Mouse (Mus musculus) frontal cortex, postnatal 10 days (tissue): ENCODE results near the gene Hmgb2.
"Not testable (repeated sequence)": the region's sequence is repeated elsewhere in the genome, so short reads cannot be mapped to it uniquely, and the experiment has no call there.

Experiments
- DNase-seq, 2 experiments: peaks; one replicate each; pipeline ENCODE4 v3.0.0; 2022; ENCODE audit warnings: low spot score in 2 of 2, mixed read lengths in 1 of 2

Gene Hmgb2

DNA sequence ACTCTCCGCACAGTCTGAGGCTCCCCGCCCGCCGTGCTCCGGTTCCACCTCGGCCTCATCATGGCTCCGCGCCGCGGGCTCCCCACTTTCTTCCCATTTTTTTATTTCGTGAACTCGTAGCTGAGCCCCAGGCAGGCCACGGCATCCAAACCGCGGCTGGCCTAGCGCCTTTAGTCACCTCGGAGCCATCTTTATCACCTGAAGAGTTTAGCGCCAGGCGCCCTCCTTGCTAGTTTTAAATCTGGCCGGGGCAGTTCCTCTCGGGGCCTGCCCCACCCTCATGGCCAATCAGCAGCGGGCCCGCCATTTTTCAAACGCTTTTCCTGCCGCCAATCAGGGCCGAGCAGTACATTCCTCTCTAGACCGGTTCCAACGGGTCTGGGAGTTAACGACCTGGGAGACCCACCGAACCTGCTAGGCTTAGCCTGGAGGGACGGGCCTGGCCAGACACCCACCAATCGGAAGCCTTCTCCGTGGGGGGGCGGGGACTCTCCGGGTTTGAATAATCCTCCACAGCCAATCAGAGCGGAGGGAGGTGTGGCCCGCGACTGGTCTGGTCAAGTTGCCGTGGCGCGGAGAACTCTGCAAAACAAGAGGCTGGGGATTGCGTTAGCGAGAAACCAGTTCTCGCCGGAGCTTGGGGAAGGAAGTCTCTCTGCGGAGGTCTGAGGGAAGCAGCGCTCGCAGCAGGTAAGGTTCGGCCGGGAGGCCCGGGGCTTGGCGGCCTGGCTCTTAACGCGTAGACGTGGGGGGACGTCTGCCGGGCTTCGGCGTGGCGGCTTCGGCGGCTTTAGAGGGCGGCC lies at the start of gene Hmgb2:
TSS of gene Hmgb2 (plus strand) at position 592 of the 803 bp plus-strand sequence.
- peak; percentile 99 to 100 for DNase-seq

- no peak for DNase-seq
Measured at GRCm38 (mm10) chr8:57462839-57463238, 48.9 kb upstream of the Hmgb2 start.

DNA sequence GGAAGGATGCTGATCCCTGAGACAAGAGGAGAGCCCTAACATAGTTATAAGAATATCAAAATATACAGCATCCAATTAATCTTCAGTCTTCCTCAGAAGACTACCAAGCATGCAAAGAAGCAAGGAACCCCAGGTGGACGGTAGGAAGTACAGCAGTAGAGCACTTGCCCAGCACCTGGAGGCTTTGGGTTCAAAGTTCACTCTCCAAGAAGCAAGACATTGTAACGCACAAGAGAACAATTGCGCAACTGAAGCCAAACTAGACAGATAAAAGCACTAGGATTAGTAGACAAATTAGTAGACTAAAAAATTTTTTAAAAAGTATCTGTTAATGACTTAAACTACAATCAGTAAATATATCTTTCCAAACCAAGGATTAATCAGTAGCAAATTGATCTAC lies 48.0 kb upstream of the Hmgb2 start:
- DNase-seq: no peak

DNA sequence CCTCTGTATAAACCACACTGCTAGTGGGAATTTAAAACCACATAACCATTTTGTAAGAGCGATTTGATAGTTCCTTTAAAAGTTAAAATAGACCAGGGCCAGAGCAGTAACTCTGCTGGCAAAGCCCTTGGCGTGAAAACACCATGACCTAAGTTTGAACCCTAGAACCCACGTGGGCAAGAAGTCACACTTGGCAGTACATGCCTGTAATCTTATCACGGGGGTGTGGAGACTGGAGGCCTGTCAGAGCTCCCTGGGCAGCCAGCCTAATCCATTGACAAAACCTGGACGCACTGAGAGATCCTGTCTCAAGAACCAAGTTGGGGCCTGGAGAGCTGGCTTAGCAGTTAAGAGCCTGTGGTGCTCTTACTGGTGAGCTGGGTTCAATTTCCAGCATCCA lies 43.1 kb upstream of the Hmgb2 start:
- DNase-seq: no peak

DNA sequence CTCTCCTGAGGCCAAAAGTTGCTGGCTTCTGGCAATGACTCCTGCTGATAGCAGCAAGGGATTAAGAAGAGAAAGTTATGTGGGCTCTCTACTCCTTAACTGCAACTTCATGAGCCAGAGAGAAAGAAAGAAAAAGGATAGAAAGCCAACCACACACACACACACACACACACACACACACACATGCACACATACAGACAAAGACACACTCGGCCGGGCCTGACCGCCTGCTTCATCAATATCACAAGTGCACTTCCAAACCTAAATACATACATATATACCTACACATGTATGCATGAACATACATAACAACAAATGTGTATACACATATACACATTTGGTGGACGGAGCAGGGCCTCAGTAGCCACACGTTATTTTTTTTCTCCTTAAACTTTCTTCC lies 40.8 kb upstream of the Hmgb2 start:
- no peak for DNase-seq

DNA sequence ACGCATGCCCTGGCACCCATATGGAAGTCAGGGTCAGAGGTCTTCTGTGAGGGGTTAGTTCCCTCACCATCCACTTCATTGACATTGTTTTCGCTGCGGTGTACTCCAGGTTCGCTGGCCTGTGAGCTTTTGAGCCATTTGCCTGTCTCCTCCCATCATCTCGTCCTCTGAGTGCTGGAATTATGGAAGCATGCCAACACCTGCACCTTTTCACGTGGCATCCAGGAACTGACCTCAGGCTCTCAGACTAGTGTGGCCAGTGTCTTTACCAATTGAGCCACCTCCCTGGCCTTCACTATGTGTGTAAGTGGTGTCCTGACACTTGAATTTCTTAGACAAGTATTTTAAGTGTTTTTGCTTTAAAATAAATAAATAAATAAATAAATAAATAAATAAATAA lies 38.0 kb upstream of the Hmgb2 start:
- DNase-seq: no peak

- no peak for DNase-seq
Measured at GRCm38 (mm10) chr8:57478406-57478805, 33.3 kb upstream of the Hmgb2 start.

GRCm38 (mm10) chr8:57479700-57480099 lies 32.0 kb upstream of the Hmgb2 start:
- DNase-seq: no peak

- no peak for DNase-seq
Measured at GRCm38 (mm10) chr8:57480606-57481005, 31.1 kb upstream of the Hmgb2 start.

- DNase-seq: peak; percentile 32 to 56
Measured at GRCm38 (mm10) chr8:57486491-57487440, 24.9 kb upstream of the Hmgb2 start.

DNA sequence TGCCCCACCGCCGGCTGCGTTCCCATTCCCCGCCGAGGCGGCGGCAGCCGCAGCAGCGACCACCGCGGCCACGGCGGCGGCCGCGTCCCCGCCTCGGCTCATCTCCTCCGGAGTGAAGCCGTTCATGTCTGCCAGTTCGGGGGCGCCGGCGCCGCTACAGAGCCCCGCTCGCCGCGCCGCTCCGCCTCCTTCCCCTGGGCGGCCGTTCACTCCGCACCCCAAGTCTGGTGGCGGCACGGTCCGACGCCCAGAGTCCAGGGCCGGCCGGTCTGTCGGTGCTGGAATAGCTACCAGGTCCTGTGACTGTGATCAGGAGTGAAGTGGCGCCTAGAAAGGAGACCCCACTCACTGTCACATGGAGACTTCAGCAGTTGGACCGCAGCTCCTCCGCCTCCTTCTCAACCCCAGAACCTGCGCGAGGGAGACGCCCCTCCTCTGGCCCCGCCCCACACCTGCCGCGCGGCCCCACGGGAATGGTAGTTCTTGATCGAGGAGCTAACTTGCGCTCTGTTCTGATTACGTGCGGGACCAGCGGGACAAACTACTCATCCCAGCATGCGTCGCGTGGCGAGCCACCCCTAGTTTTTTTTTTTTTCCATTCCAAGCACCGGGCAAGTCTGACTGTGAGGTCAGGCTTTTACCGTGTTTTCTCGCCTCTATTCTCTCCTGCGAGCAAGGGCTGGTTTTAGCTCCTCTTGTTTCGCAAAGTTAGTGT lies 24.1 kb upstream of the Hmgb2 start, which contains the start of gene Sap30:
TSS of gene Sap30 (minus strand) at position 420 of the 715 bp plus-strand sequence.
- peak; percentile 96 to 97 for DNase-seq

DNA sequence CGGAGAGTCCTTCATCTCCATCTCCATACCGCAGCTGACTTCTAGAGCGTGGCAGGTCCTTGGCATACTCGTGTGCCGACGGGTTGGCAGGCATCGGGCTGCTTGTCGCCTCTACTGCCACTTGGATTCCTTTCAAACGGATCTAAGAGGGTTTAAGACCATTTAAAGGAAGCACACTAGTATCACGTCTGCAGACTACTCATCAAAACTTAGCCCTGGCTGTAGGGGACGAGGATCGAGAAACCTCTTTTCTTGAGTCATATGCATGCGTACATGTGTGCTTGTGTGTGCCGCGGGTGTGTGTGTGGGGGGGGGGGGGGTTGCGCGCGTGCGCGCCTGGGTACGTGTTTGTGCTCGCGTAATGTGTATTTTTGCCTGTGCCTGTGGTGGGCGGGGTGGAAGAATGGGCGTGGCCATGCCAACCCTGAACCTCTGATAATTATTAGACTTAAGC lies 23.4 kb upstream of the Hmgb2 start:
- peak; percentile 35 to 38 for DNase-seq

DNA sequence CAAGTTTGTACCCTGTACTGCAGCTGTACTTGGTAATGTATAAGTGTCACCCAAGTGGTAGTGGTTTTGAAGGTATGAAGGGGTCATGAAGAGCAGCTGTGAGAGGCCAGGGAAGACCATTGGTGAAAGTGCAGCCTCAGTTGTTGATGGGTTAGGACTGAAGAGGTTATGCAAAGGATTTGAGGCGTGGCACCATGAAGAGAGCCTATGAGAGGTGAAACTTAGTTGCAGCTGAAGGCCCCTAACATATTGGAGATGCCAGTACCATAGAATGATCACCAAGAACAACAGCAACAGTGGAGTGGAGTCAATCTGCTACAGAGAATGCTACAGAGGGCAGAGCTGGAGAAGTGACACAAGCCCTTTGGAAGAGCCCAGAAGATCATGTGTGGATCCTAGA lies 22.3 kb upstream of the Hmgb2 start:
- no peak for DNase-seq

- no peak for DNase-seq
Measured at GRCm38 (mm10) chr8:57489896-57490295, 21.8 kb upstream of the Hmgb2 start.

DNA sequence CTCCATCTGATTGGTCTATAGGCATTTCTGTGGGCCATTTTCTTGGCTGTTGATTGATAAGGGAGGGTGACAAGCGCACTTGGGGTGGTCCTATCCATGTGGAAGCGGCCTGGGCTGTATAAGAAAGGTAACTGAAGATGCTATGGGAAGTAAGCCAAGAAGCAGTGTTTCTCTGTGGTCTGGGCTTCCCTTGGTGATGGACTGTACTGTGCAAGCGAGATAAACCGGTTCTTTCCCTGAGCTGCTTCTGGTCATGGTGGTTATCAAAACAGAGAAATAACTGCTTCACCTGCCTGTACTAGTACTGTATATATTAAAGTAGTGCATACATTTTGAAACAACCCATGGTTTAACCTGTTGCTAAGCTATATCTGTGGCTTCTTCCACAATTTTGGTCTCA lies 19.8 kb upstream of the Hmgb2 start:
- no peak for DNase-seq

DNA sequence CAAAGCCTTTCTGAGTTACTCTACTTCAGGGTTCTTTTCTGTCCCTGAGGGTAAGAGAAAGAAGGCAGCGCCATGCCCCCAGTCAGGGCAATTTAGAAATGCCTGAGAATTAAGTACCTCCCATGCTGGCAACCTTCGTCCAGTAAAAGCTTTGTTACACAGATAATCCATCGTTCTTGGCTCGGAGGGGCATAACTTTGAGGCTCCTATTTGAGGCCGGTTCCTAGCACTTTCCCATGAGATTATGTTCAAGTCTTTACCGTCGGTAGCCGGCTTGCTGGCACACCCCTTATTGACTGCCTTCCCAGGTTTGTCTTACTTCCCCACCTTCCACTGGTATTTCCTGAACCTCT lies 13.2 kb upstream of the Hmgb2 start:
- no peak for DNase-seq

- no peak for DNase-seq
Measured at GRCm38 (mm10) chr8:57498847-57499511, 12.7 kb upstream of the Hmgb2 start.

GRCm38 (mm10) chr8:57503641-57504040 lies 8.1 kb upstream of the Hmgb2 start:
- DNase-seq: peak in 1 of 2 experiments; percentile 40

DNA sequence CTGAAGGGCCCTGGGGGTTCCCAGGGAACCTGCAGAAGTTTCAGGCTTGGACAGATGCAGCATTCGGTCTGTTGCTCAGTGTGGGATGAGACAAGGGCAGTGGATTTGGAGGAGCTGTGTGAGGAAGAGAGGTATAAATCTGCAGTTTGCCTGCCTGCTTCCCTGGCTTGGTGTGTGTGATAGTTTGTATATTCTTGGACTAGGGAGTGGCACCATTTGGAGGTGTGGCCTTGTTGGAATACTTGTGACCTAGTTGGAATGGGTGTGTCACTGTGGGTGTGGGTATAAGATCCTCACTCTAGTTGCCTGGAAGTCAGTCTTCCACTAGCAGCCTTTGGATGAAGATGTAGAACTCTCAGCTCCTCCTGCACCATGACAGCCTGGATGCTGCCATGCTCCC lies 6.2 kb upstream of the Hmgb2 start:
- DNase-seq: not testable (repeated sequence)

- peak in 1 of 2 experiments; percentile 0 for DNase-seq
Measured at GRCm38 (mm10) chr8:57507556-57508063, 4.1 kb upstream of the Hmgb2 start.

- no peak for DNase-seq
Measured at GRCm38 (mm10) chr8:57508657-57509056, 3.0 kb upstream of the Hmgb2 start.
